9 mouse cellular contexts compared by ENCODE assay signal in genomic region chr8:70653226-70653625, GRCm38 (mm10). TPM values are rescaled to one million over a fixed set of nuclear protein-coding genes. Genes with fewer than 3 reads are reported as not detected.
A peak's percentile ranks its signal among the peaks of the same experiment; 100 is the strongest.
DNase-seq lines count a peak whose midpoint lies in the region; ATAC-seq and TF ChIP-seq lines count a peak whose summit lies in the region.
"Had no signal": no experiment of that assay in that cellular context is flagged by ENCODE, and none has a peak within 500 bp of the region (broad histone marks: within the 10 kb centered on the region; RNA-seq: fewer than 3 reads in every experiment).

No protein-coding gene starts in this region.

- no peaks in the 10 kb centered on the region for H3K27me3 ChIP-seq in kidney, embryonic 16.5 days (ENCODE audit: insufficient read depth, low read length)
- no peaks in the 10 kb centered on the region for H3K27me3 ChIP-seq in CH12.LX (replicated peaks)
- H3K27me3 ChIP-seq in hindbrain, embryonic 12.5 days, result no peaks in the 10 kb centered on the region
- H3K27me3 ChIP-seq: limb, embryonic 15.5 days had no signal

- DNase-seq in kidney, adult 18-20 months, result peak; percentile 89
- peak; percentile 67 for DNase-seq in CH12.LX (ENCODE audit: extremely low read depth)
- peak; percentile 74 for DNase-seq in lung, postnatal 25 days (ENCODE audit: low spot score)
- DNase-seq in thymus, postnatal 25 days, result peak; percentile 63
- no peak for DNase-seq in left cerebral cortex, postnatal 4 days

- no peak overlapping the region for H3K4me3 ChIP-seq in kidney, embryonic 16.5 days (ENCODE audit: low read length)
- H3K4me3 ChIP-seq in CH12.LX (replicated peaks in 1 of 3; ENCODE audit: low read depth in 2 of 3, low read length in 2 of 3, poor library complexity in 1 of 3), result no peak overlapping the region
- no peak overlapping the region for H3K4me3 ChIP-seq in bone marrow, adult 2 months (replicated peaks; ENCODE audit: control insufficient read depth, low read depth, low read length)
- H3K4me3 ChIP-seq in hindbrain, embryonic 12.5 days, result no peak overlapping the region
- H3K4me3 ChIP-seq: limb, embryonic 15.5 days had no signal

- no peak for TF ChIP-seq POLR2A in CH12.LX (IDR thresholded peaks at IDR 0.05; ENCODE audit: low read depth, low read length)
- no peak for TF ChIP-seq POLR2A in bone marrow, adult 2 months (IDR thresholded peaks at IDR 0.05; ENCODE audit: borderline replicate concordance, control insufficient read depth, low read depth, low read length)

- no peak overlapping the region for H3K27ac ChIP-seq in kidney, embryonic 16.5 days (ENCODE audit: low read length)
- no peak overlapping the region for H3K27ac ChIP-seq in CH12.LX (ENCODE audit: insufficient read depth, low read depth)
- no peak overlapping the region for H3K27ac ChIP-seq in bone marrow, adult 2 months (ENCODE audit: control insufficient read depth, insufficient read depth, low read depth, low read length, poor library complexity)
- H3K27ac ChIP-seq in hindbrain, embryonic 12.5 days, result peak overlapping the region; percentile 52; the same call in 1 of the 2 replicates
- H3K27ac ChIP-seq: limb, embryonic 15.5 days had no signal

- no peaks in the 10 kb centered on the region for H3K9me3 ChIP-seq in kidney, embryonic 16.5 days (ENCODE audit: low read length)
- H3K9me3 ChIP-seq in CH12.LX (replicated peaks; ENCODE audit: low read length), result no peaks in the 10 kb centered on the region
- no peaks in the 10 kb centered on the region for H3K9me3 ChIP-seq in hindbrain, embryonic 12.5 days (replicated peaks)
- H3K9me3 ChIP-seq: limb, embryonic 15.5 days had no signal

- WGBS in kidney, embryonic 16.5 days, result 63% methylated on average over 2 of the region's 2 CpGs
- WGBS in bone marrow, adult 2 months, result 32% methylated on average over 2 of the region's 2 CpGs
- WGBS in hindbrain, embryonic 12.5 days, result 58% methylated on average over 2 of the region's 2 CpGs

- H3K9ac ChIP-seq in kidney, embryonic 16.5 days (replicated peaks; ENCODE audit: low read length), result no peak overlapping the region
- H3K9ac ChIP-seq in CH12.LX (ENCODE audit: insufficient read depth, low read depth), result no peak overlapping the region
- no peak overlapping the region for H3K9ac ChIP-seq in hindbrain, embryonic 12.5 days
- H3K9ac ChIP-seq: limb, embryonic 15.5 days had no signal

- peaks cover 26% of the 10 kb centered on the region for H3K4me1 ChIP-seq in kidney, embryonic 16.5 days (ENCODE audit: insufficient read depth, low read length)
- peaks cover 12 to 58% of the 10 kb centered on the region in 2 experiments for H3K4me1 ChIP-seq in CH12.LX (ENCODE audit: control insufficient read depth in 1 of 2, insufficient read depth in 2 of 2)
- H3K4me1 ChIP-seq in bone marrow, adult 2 months (ENCODE audit: control insufficient read depth, insufficient read depth, low read length), result no peaks in the 10 kb centered on the region; the same call in 1 of the 2 replicates
- peaks cover 62% of the 10 kb centered on the region for H3K4me1 ChIP-seq in hindbrain, embryonic 12.5 days

- peak; percentile 86 to 94 for TF ChIP-seq CTCF in CH12.LX (conservative IDR thresholded peaks at IDR 0.05 in 1 of 2, IDR thresholded peaks at IDR 0.05 in 1 of 2; ENCODE audit: low read depth in 2 of 2, low read length in 2 of 2)
- peak; percentile 94 for TF ChIP-seq CTCF in bone marrow, adult 2 months (IDR thresholded peaks at IDR 0.05; ENCODE audit: control insufficient read depth, insufficient read depth, low read length)

- no peak for ATAC-seq in kidney, embryonic 16.5 days (ENCODE audit: low FRiP score, low TSS enrichment)
- ATAC-seq in hindbrain, embryonic 12.5 days (ENCODE audit: low FRiP score), result no peak

- intact Hi-C loops in left cerebral cortex, postnatal 4 days (cut with DNase I), result no loop called here

- peak; percentile 83 for TF ChIP-seq RAD21 in CH12.LX (IDR thresholded peaks at IDR 0.05; ENCODE audit: low read depth, low read length)

- H3K4me2 ChIP-seq in kidney, embryonic 16.5 days (replicated peaks; ENCODE audit: low read depth, low read length), result no peak overlapping the region
- no peak overlapping the region for H3K4me2 ChIP-seq in CH12.LX (ENCODE audit: insufficient read depth, low read depth, poor library complexity, severe bottlenecking)
- no peak overlapping the region for H3K4me2 ChIP-seq in hindbrain, embryonic 12.5 days (replicated peaks)
- H3K4me2 ChIP-seq: limb, embryonic 15.5 days had no signal

- H3K79me2 ChIP-seq in CH12.LX (replicated peaks; ENCODE audit: control insufficient read depth, extremely low read depth, insufficient read depth, poor library complexity, severe bottlenecking), result peaks cover 5% of the 10 kb centered on the region; the same call in 1 of the 2 replicates

- peaks cover 46% of the 10 kb centered on the region for H3K36me3 ChIP-seq in kidney, embryonic 16.5 days (ENCODE audit: insufficient read depth, low read length)
- H3K36me3 ChIP-seq in CH12.LX (replicated peaks in 1 of 2; ENCODE audit: control insufficient read depth in 1 of 2, insufficient read depth in 1 of 2, low read length in 1 of 2), result peaks cover 30 to 85% of the 10 kb centered on the region in 2 experiments
- peaks cover 41% of the 10 kb centered on the region for H3K36me3 ChIP-seq in hindbrain, embryonic 12.5 days

- TF ChIP-seq EP300 in CH12.LX (IDR thresholded peaks at IDR 0.05; ENCODE audit: low read length), result no peak

- dilution Hi-C loops in CH12.LX (cut with MboI; ENCODE audit: extremely low pct_ligation_motif_present, extremely low pct_unique_long_range_greater_than_20kb, low sequenced_read_pairs), result no loop called here

- in situ Hi-C loops in CH12.LX (cut with MboI; ENCODE audit: low pct_ligation_motif_present, low pct_unique_long_range_greater_than_20kb, low sequenced_read_pairs), result no loop called here

TF ChIP-seq in CH12.LX, 34 proteins besides CTCF, POLR2A, EP300 and RAD21 (continues in another document):
- TF ChIP-seq NELFE (IDR thresholded peaks at IDR 0.05; ENCODE audit: low read depth, low read length) (no peak; the same call in 1 of the 2 replicates), TBP (conservative IDR thresholded peaks at IDR 0.05; ENCODE audit: low read depth, low read length) (no peak), SMC3 (IDR thresholded peaks at IDR 0.05; ENCODE audit: low read depth, low read length) (peak; percentile 93), NRF1 (IDR thresholded peaks at IDR 0.05; ENCODE audit: low read depth, low read length) (0 out of 2 replicates have a peak, but pooled peaks have one; percentile 6), MEF2A (IDR thresholded peaks at IDR 0.05; ENCODE audit: borderline replicate concordance, low read depth, low read length) (no peak), MYC (IDR thresholded peaks at IDR 0.05; ENCODE audit: low read depth, low read length) (no peak), MXI1 (IDR thresholded peaks at IDR 0.05; ENCODE audit: low read depth, low read length) (peak; percentile 86), KAT2A (IDR thresholded peaks at IDR 0.05; ENCODE audit: insufficient replicate concordance, low read length) (no peak)

RNA-seq across cellular contexts. Expression of gene Pgpep1, which starts 7.0 kb away (rescaled TPM):
- 88.5 TPM in 2 replicates for polyA plus RNA-seq in kidney, embryonic 16.5 days (2015; fragmentation: Nextera tagmentation; extraction: Ambion mirVana)
- total RNA-seq in CH12.LX (2012; rRNA removed) (15.2 and 22.9 TPM in 2 replicates), CH12.LX (2014; rRNA removed) (10.3 and 12.3 TPM in 2 replicates)
- 30.0 and 35.1 TPM in 2 replicates for polyA plus RNA-seq in CH12.LX (2012; ENCODE audit: insufficient read length, low read depth)
- 4.3 and 21.1 TPM in 2 replicates for polyA plus RNA-seq in bone marrow, adult 2 months (2011; ENCODE audit: insufficient read depth, insufficient read length, low replicate concordance, missing spikeins)
- polyA plus RNA-seq in hindbrain, embryonic 12.5 days (2016; fragmentation: Nextera tagmentation; extraction: Ambion mirVana), result 101 and 125 TPM in 2 replicates
- total RNA-seq in left cerebral cortex, postnatal 4 days (2021), result 10 to 100 TPM; 29.7 to 30.5 TPM

RNA-seq across cellular contexts. Expression of gene Lsm4, which starts 19.8 kb away (rescaled TPM):
- polyA plus RNA-seq in kidney, embryonic 16.5 days (2015; fragmentation: Nextera tagmentation; extraction: Ambion mirVana), result 272 and 281 TPM in 2 replicates
- 135 and 168 TPM in 2 replicates for total RNA-seq in CH12.LX (2012; rRNA removed)
- total RNA-seq in CH12.LX (2014; rRNA removed), result 134 and 143 TPM in 2 replicates
- polyA plus RNA-seq in CH12.LX (2012; ENCODE audit: insufficient read length, low read depth), result 240 and 256 TPM in 2 replicates
- 69.2 and 119 TPM in 2 replicates for polyA plus RNA-seq in bone marrow, adult 2 months (2011; ENCODE audit: insufficient read depth, insufficient read length, low replicate concordance, missing spikeins)
- polyA plus RNA-seq in hindbrain, embryonic 12.5 days (2016; fragmentation: Nextera tagmentation; extraction: Ambion mirVana), result 227 and 231 TPM in 2 replicates
- total RNA-seq in left cerebral cortex, postnatal 4 days (2021), result 10 to 100 TPM; 85.2 to 93.7 TPM

RNA-seq across cellular contexts. Expression of gene Gdf15, which starts 21.0 kb away (rescaled TPM):
- polyA plus RNA-seq in kidney, embryonic 16.5 days (2015; fragmentation: Nextera tagmentation; extraction: Ambion mirVana), result 1.0 and 1.2 TPM in 2 replicates
- total RNA-seq in CH12.LX (2012; rRNA removed), result 0.21 TPM in 1 of 2 replicates, not detected in the other
- not detected in 2 replicates for total RNA-seq in CH12.LX (2014; rRNA removed)
- polyA plus RNA-seq in CH12.LX (2012; ENCODE audit: insufficient read length, low read depth), result 0.16 TPM in 1 of 2 replicates, not detected in the other
- polyA plus RNA-seq in bone marrow, adult 2 months (2011; ENCODE audit: insufficient read depth, insufficient read length, low replicate concordance, missing spikeins), result 3.1 TPM in 1 of 2 replicates, not detected in the other
- 0.15 and 0.17 TPM in 2 replicates for polyA plus RNA-seq in hindbrain, embryonic 12.5 days (2016; fragmentation: Nextera tagmentation; extraction: Ambion mirVana)
- total RNA-seq in left cerebral cortex, postnatal 4 days (2021), result not detected

RNA-seq across cellular contexts. Expression of gene Lrrc25, which starts 37.3 kb away (rescaled TPM):
- polyA plus RNA-seq in kidney, embryonic 16.5 days (2015; fragmentation: Nextera tagmentation; extraction: Ambion mirVana), result 1.8 and 1.9 TPM in 2 replicates
- total RNA-seq in CH12.LX (2012; rRNA removed), result 0.25 and 0.30 TPM in 2 replicates
- 2.4 and 2.6 TPM in 2 replicates for total RNA-seq in CH12.LX (2014; rRNA removed)
- 4.0 and 5.9 TPM in 2 replicates for polyA plus RNA-seq in CH12.LX (2012; ENCODE audit: insufficient read length, low read depth)
- polyA plus RNA-seq in bone marrow, adult 2 months (2011; ENCODE audit: insufficient read depth, insufficient read length, low replicate concordance, missing spikeins), result 3.4 and 18.8 TPM in 2 replicates
- 0.79 and 1.1 TPM in 2 replicates for polyA plus RNA-seq in hindbrain, embryonic 12.5 days (2016; fragmentation: Nextera tagmentation; extraction: Ambion mirVana)
- total RNA-seq in left cerebral cortex, postnatal 4 days (2021), result 1 to 10 TPM; 1.1 to 1.3 TPM

RNA-seq across cellular contexts. Expression of gene Ssbp4, which starts 44.6 kb away (rescaled TPM):
- 133 and 149 TPM in 2 replicates for polyA plus RNA-seq in kidney, embryonic 16.5 days (2015; fragmentation: Nextera tagmentation; extraction: Ambion mirVana)
- total RNA-seq in CH12.LX (2012; rRNA removed) (77.3 and 84.9 TPM in 2 replicates), CH12.LX (2014; rRNA removed) (31.0 and 41.3 TPM in 2 replicates)
- polyA plus RNA-seq in CH12.LX (2012; ENCODE audit: insufficient read length, low read depth), result 114 and 128 TPM in 2 replicates
- 45.2 and 107 TPM in 2 replicates for polyA plus RNA-seq in bone marrow, adult 2 months (2011; ENCODE audit: insufficient read depth, insufficient read length, low replicate concordance, missing spikeins)
- polyA plus RNA-seq in hindbrain, embryonic 12.5 days (2016; fragmentation: Nextera tagmentation; extraction: Ambion mirVana), result 141 and 143 TPM in 2 replicates
- total RNA-seq in left cerebral cortex, postnatal 4 days (2021), result 100 to 1,000 TPM; 156 to 193 TPM
